ENCODE assay signal across 22 mouse cellular contexts in genomic region chr11:89676922-89677321, GRCm38 (mm10).
DNase-seq lines count a peak whose midpoint lies in the region; ATAC-seq and TF ChIP-seq lines count a peak whose summit lies in the region.
"Had no signal": no experiment of that assay in that cellular context is flagged by ENCODE, and none has a peak within 500 bp of the region (broad histone marks: within the 10 kb centered on the region; RNA-seq: fewer than 3 reads in every experiment).

No protein-coding gene starts in this region.

- no peak overlapping the region for H3K4me3 ChIP-seq in embryonic facial prominence, embryonic 14.5 days (ENCODE audit: low read depth, low read length)
- H3K4me3 ChIP-seq in embryonic facial prominence, embryonic 10.5 days, result no peak overlapping the region
- H3K4me3 ChIP-seq in midbrain, embryonic 11.5 days (ENCODE audit: low read depth, low read length), result no peak overlapping the region
- no peak overlapping the region for H3K4me3 ChIP-seq in midbrain, postnatal 0 days (ENCODE audit: low read depth, low read length)
- no peak overlapping the region for H3K4me3 ChIP-seq in stomach, embryonic 16.5 days (replicated peaks; ENCODE audit: low read length)
- H3K4me3 ChIP-seq in intestine, embryonic 15.5 days (replicated peaks), result no peak overlapping the region
- H3K4me3 ChIP-seq: forebrain, embryonic 10.5 days; gastrocnemius, adult 2 months; heart, embryonic 10.5 days; left cerebral cortex, adult 2 months; midbrain, embryonic 13.5 days had no signal

- peaks cover 6% of the 10 kb centered on the region for H3K4me1 ChIP-seq in embryonic facial prominence, embryonic 14.5 days (ENCODE audit: control insufficient read depth, insufficient read depth, low read length)
- peaks cover 18% of the 10 kb centered on the region for H3K4me1 ChIP-seq in embryonic facial prominence, embryonic 10.5 days
- H3K4me1 ChIP-seq in midbrain, embryonic 11.5 days (ENCODE audit: control insufficient read depth, insufficient read depth, low read length), result no peaks in the 10 kb centered on the region; the same call in 1 of the 2 replicates
- H3K4me1 ChIP-seq in midbrain, postnatal 0 days (ENCODE audit: insufficient read depth, low read length), result no peaks in the 10 kb centered on the region
- H3K4me1 ChIP-seq in stomach, embryonic 16.5 days (ENCODE audit: control insufficient read depth, insufficient read depth, low read length), result no peaks in the 10 kb centered on the region
- H3K4me1 ChIP-seq in intestine, embryonic 15.5 days (replicated peaks), result peaks cover 3% of the 10 kb centered on the region; the same call in 1 of the 2 replicates

- 30% methylated on average over 2 of the region's 2 CpGs for WGBS in embryonic facial prominence, embryonic 14.5 days
- WGBS in embryonic facial prominence, embryonic 10.5 days, result 67% methylated on average over 2 of the region's 2 CpGs
- 65% methylated on average over 2 of the region's 2 CpGs for WGBS in midbrain, embryonic 11.5 days
- WGBS in midbrain, postnatal 0 days, result 84% methylated on average over 2 of the region's 2 CpGs
- 38% methylated on average over 2 of the region's 2 CpGs for whole genome bisulfite sequencing in stomach, embryonic 16.5 days
- WGBS in intestine, embryonic 15.5 days, result 38% methylated on average over 2 of the region's 2 CpGs

- TF ChIP-seq CTCF in midbrain, postnatal 0 days (IDR thresholded peaks at IDR 0.05), result no peak

- H3K36me3 ChIP-seq in embryonic facial prominence, embryonic 14.5 days (ENCODE audit: control insufficient read depth, insufficient read depth, low read length), result no peaks in the 10 kb centered on the region
- no peaks in the 10 kb centered on the region for H3K36me3 ChIP-seq in embryonic facial prominence, embryonic 10.5 days (replicated peaks)
- H3K36me3 ChIP-seq in midbrain, embryonic 11.5 days (ENCODE audit: control insufficient read depth, insufficient read depth, low read length), result no peaks in the 10 kb centered on the region
- no peaks in the 10 kb centered on the region for H3K36me3 ChIP-seq in midbrain, postnatal 0 days (ENCODE audit: insufficient read depth, low read length)
- H3K36me3 ChIP-seq in stomach, embryonic 16.5 days (ENCODE audit: control insufficient read depth, insufficient read depth, low read length), result no peaks in the 10 kb centered on the region
- H3K36me3 ChIP-seq in intestine, embryonic 15.5 days, result no peaks in the 10 kb centered on the region
- H3K36me3 ChIP-seq: forebrain, embryonic 10.5 days; heart, embryonic 10.5 days; midbrain, embryonic 13.5 days had no signal

- no peak overlapping the region for H3K4me2 ChIP-seq in embryonic facial prominence, embryonic 14.5 days (ENCODE audit: low read depth, low read length)
- no peak overlapping the region for H3K4me2 ChIP-seq in midbrain, embryonic 11.5 days
- no peak overlapping the region for H3K4me2 ChIP-seq in midbrain, postnatal 0 days (ENCODE audit: low read depth, low read length, poor library complexity, severe bottlenecking)
- no peak overlapping the region for H3K4me2 ChIP-seq in stomach, embryonic 16.5 days (ENCODE audit: low read depth, low read length)
- no peak overlapping the region for H3K4me2 ChIP-seq in intestine, embryonic 15.5 days (replicated peaks)
- H3K4me2 ChIP-seq: hindbrain, embryonic 14.5 days; midbrain, embryonic 13.5 days had no signal

- DNase-seq in embryonic facial prominence, embryonic 14.5 days (ENCODE audit: low spot score), result peak; percentile 68
- no peak for DNase-seq in embryonic facial prominence, embryonic 10.5 days (ENCODE audit: low spot score)
- DNase-seq in midbrain, embryonic 11.5 days (ENCODE audit: low spot score, missing footprints), result peak; percentile 8
- DNase-seq in midbrain, postnatal 0 days (ENCODE audit: low spot score), result no peak
- peak; percentile 62 for DNase-seq in lung, postnatal 10 days
- no peak for DNase-seq in thymus, postnatal 36 days
- DNase-seq: adrenal gland, postnatal 25 days; cerebellum, adult 8-10 months; cerebellum, postnatal 36 days; gastrocnemius, adult 2 months; heart, postnatal 4 days; kidney, adult 2 months; left cerebral cortex, postnatal 4 days; thymus, postnatal 25 days had no signal

- H3K9me3 ChIP-seq in embryonic facial prominence, embryonic 14.5 days (ENCODE audit: control insufficient read depth, low read length), result no peaks in the 10 kb centered on the region
- no peaks in the 10 kb centered on the region for H3K9me3 ChIP-seq in embryonic facial prominence, embryonic 10.5 days
- H3K9me3 ChIP-seq in midbrain, embryonic 11.5 days (ENCODE audit: control insufficient read depth, low read length), result no peaks in the 10 kb centered on the region
- H3K9me3 ChIP-seq in midbrain, postnatal 0 days (ENCODE audit: low read length), result no peaks in the 10 kb centered on the region
- H3K9me3 ChIP-seq in stomach, embryonic 16.5 days (replicated peaks; ENCODE audit: control insufficient read depth, low read length), result no peaks in the 10 kb centered on the region
- H3K9me3 ChIP-seq in intestine, embryonic 15.5 days, result no peaks in the 10 kb centered on the region
- H3K9me3 ChIP-seq: forebrain, embryonic 10.5 days; heart, embryonic 10.5 days; midbrain, embryonic 13.5 days had no signal

- ATAC-seq in embryonic facial prominence, embryonic 14.5 days (ENCODE audit: low read depth), result peak; percentile 43; the same call in 1 of the 2 replicates
- no peak for ATAC-seq in midbrain, embryonic 11.5 days (ENCODE audit: low FRiP score)
- ATAC-seq in midbrain, postnatal 0 days (ENCODE audit: low FRiP score), result no peak
- peak; percentile 76 for ATAC-seq in stomach, embryonic 16.5 days (ENCODE audit: insufficient read depth, low FRiP score)
- no peak for ATAC-seq in intestine, embryonic 15.5 days
- ATAC-seq: inflammation-experienced regulatory T-cells, adult 6 months; midbrain, embryonic 13.5 days had no signal

- H3K9ac ChIP-seq in embryonic facial prominence, embryonic 14.5 days (ENCODE audit: low read depth, low read length), result no peak overlapping the region
- H3K9ac ChIP-seq in midbrain, embryonic 11.5 days (ENCODE audit: low read length), result no peak overlapping the region
- no peak overlapping the region for H3K9ac ChIP-seq in midbrain, postnatal 0 days (replicated peaks; ENCODE audit: low read length, poor library complexity, severe bottlenecking)
- no peak overlapping the region for H3K9ac ChIP-seq in stomach, embryonic 16.5 days (ENCODE audit: low read length)
- no peak overlapping the region for H3K9ac ChIP-seq in intestine, embryonic 15.5 days
- H3K9ac ChIP-seq: hindbrain, embryonic 14.5 days; midbrain, embryonic 13.5 days had no signal

- H3K27ac ChIP-seq in embryonic facial prominence, embryonic 14.5 days (replicated peaks; ENCODE audit: low read depth, low read length), result no peak overlapping the region; the same call in 1 of the 2 replicates
- no peak overlapping the region for H3K27ac ChIP-seq in embryonic facial prominence, embryonic 10.5 days (replicated peaks)
- no peak overlapping the region for H3K27ac ChIP-seq in midbrain, embryonic 11.5 days (ENCODE audit: low read depth, low read length)
- no peak overlapping the region for H3K27ac ChIP-seq in midbrain, postnatal 0 days (ENCODE audit: low read depth, low read length)
- H3K27ac ChIP-seq in stomach, embryonic 16.5 days (ENCODE audit: low read length), result no peak overlapping the region
- no peak overlapping the region for H3K27ac ChIP-seq in intestine, embryonic 15.5 days
- H3K27ac ChIP-seq: forebrain, embryonic 10.5 days; gastrocnemius, adult 2 months; heart, embryonic 10.5 days; hindbrain, embryonic 14.5 days; left cerebral cortex, adult 2 months; midbrain, embryonic 13.5 days had no signal

- H3K27me3 ChIP-seq in embryonic facial prominence, embryonic 14.5 days (replicated peaks; ENCODE audit: control insufficient read depth, insufficient read depth, low read length), result no peaks in the 10 kb centered on the region
- no peaks in the 10 kb centered on the region for H3K27me3 ChIP-seq in embryonic facial prominence, embryonic 10.5 days (replicated peaks; ENCODE audit: low read depth, poor library complexity, severe bottlenecking)
- no peaks in the 10 kb centered on the region for H3K27me3 ChIP-seq in midbrain, embryonic 11.5 days (ENCODE audit: control insufficient read depth, insufficient read depth, low read length)
- H3K27me3 ChIP-seq in midbrain, postnatal 0 days (ENCODE audit: insufficient read depth, low read length), result no peaks in the 10 kb centered on the region
- no peaks in the 10 kb centered on the region for H3K27me3 ChIP-seq in stomach, embryonic 16.5 days (ENCODE audit: control insufficient read depth, insufficient read depth, low read length)
- H3K27me3 ChIP-seq in intestine, embryonic 15.5 days (replicated peaks), result no peaks in the 10 kb centered on the region
- H3K27me3 ChIP-seq: midbrain, embryonic 13.5 days had no signal

Comparison
In these comparisons a context has a peak if more than half of its experiments do, and no peak if none do; other contexts are left out.
1. DNase-seq: peak in embryonic facial prominence, embryonic 14.5 days (single experiment), midbrain, embryonic 11.5 days (single experiment) and lung, postnatal 10 days (single experiment); none in embryonic facial prominence, embryonic 10.5 days (single experiment), midbrain, postnatal 0 days (single experiment) and thymus, postnatal 36 days (0 of 2).
2. ATAC-seq: peak in embryonic facial prominence, embryonic 14.5 days (single experiment) and stomach, embryonic 16.5 days (single experiment); none in midbrain, embryonic 11.5 days (single experiment), midbrain, postnatal 0 days (single experiment) and intestine, embryonic 15.5 days (single experiment).